Mouse (Mus musculus) lung, adult 2 months (tissue): Measurements from ENCODE around the gene Abcc6.

Experiments
- CTCF ChIP-seq: fragments of 200-500 bp; IDR thresholded peaks from 2 replicates; pipeline ENCODE4 v1.5.1; 2011; ENCODE audit warnings: mild to moderate bottlenecking, low read length, control low read depth; ENCODE audit not compliant: insufficient read depth
- POLR2A ChIP-seq: fragments of 200-500 bp; IDR thresholded peaks from 2 replicates; pipeline ENCODE4 v1.6.1; 2011; ENCODE audit warnings: low read depth, mild to moderate bottlenecking, control low read depth, low read length, borderline replicate concordance; ENCODE audit errors: extremely low read depth

- TF ChIP-seq CTCF, result peak; percentile 47
- TF ChIP-seq POLR2A, result no peak
Measured at GRCm38 (mm10) chr7:46009578-46009977, 20.5 kb downstream of the Abcc6 start.
